Mouse (Mus musculus): ENCODE results near the gene Comt. TPM values are rescaled to one million over a fixed set of nuclear protein-coding genes. Genes with fewer than 3 reads are reported as not detected.

The Comt gene
- total RNA-seq, 2 experiments from 2014 or later, result 40.7 to 43.1 TPM

DNA sequence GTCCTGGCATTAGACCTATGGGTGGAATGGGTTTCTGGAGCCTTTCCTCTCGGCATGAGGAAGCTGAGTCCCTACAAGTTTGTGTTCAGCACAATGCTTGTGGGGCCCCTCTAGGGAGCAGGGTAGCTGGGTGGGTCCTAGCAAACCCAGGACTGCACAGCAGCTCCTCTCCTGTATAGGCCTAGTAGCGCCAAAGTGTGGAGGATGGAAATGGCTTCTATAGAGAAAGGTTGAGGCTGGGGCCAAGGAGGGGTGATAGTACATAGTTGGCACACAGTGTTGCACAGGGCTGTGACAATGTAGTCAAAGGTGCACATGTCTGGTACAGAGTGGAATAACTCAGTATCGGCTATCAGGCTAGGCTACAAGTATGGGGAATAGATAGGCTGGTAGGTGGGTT, 32.6 kb downstream of the Comt start:
- no peak for DNase-seq
- intact Hi-C loops (cut with DNase I; ENCODE audit: low total_unique reads), result no loop called here

DNA sequence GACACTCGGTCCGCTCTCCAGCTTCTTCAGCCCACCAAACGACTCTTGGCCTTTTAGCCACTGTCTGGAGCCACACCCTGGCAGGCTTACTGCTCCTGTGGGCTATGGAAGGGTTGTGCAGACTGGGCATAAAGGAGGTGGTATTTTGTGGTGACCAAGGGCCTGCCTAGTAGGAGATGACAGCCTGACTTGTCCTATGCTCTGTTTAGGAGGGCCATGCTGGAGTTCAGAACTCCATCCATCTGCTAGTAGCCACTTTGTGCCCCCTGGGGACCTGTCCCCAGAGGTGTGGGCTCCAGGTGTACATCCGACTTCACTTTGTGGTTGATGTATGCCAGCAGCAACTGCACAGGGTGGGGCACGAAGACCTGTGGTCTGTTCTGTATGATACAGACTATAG, 33.1 kb downstream of the Comt start:
- intact Hi-C loops (cut with DNase I; ENCODE audit: low total_unique reads), result no loop called here
- DNase-seq, result no peak

DNA sequence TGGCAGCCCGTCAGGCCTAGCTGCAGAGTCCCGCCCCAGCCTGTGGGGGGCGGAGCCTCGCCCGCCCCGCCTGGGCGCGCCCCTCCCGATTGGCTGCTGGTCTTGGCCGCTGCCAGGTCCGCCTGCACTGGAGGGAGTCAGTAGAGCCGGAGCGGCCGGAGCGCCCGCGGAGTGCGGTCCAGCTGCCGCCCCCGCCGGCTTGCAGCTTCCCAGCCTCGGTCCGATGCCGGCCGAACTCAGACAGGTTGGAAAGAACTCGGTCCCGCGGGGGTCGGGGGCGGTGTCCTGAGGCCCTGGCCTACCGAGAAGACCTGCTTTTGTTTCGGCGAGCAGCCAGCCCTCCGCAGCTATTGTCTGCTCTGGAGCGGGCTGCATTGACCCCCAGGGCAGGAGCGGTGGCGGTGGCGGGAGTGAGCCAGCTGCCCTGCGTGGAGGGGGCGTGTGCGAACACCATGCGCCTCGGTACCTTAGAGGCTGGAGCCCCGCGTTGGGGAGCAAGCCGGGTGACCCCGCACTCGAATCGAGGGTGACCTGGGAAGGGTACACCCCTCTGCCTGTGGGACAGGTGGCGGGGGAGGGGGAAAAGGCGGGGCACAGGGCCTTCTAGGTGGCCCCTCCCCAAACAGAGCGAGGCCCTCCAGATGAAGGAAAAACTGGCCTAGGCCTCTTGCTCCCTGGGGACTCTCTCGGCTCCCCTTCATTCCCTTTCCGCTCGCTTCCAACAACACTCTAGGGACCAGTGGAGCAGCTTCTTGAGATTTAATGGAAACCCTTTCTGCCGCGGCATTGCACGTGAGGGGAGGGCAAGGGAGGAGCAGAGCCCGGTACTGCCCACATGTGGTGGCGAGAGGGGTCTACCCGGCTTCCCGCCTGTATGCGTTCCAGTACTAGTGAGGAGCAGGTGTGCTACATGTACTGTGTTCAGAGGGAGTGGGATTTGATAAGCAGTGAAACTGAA, 33.9 kb downstream of the Comt start:
- DNase-seq, result peak; percentile 90

GRCm38 (mm10) chr16:18391728-18392127, 34.9 kb downstream of the Comt start:
- no peak for DNase-seq
- intact Hi-C loops (cut with DNase I; ENCODE audit: low total_unique reads), result no loop called here

More for the DNA sequence above, 33.9 kb downstream of the Comt start:
- intact Hi-C loops (cut with DNase I; ENCODE audit: low total_unique reads), result no loop called here

DNA sequence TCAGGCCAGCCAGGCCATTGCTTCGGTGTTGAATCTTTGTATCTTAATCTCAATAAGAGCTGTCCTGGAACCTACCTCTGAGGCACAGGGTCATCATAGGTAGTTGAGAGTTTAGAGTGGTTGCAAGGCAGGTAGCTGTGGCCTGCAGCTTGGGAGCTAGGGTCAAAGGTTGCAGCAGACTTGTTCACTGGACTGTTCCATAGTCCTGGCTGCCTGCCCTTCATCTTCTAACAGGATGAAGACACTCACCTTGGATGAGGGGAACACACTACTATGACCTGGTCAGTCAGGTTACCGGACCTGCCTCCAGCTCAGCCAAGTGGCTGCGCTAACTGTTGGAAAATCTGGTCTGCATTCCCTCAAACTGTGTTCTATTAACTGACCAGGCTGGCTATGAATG, 35.5 kb downstream of the Comt start:
- no peak for DNase-seq
- intact Hi-C loops (cut with DNase I; ENCODE audit: low total_unique reads), result no loop called here

- DNase-seq, result no peak
- intact Hi-C loops (cut with DNase I; ENCODE audit: low total_unique reads), result no loop called here
These were observed 36.3 kb downstream of the Comt start for GRCm38 (mm10) chr16:18390399-18390798.

DNA sequence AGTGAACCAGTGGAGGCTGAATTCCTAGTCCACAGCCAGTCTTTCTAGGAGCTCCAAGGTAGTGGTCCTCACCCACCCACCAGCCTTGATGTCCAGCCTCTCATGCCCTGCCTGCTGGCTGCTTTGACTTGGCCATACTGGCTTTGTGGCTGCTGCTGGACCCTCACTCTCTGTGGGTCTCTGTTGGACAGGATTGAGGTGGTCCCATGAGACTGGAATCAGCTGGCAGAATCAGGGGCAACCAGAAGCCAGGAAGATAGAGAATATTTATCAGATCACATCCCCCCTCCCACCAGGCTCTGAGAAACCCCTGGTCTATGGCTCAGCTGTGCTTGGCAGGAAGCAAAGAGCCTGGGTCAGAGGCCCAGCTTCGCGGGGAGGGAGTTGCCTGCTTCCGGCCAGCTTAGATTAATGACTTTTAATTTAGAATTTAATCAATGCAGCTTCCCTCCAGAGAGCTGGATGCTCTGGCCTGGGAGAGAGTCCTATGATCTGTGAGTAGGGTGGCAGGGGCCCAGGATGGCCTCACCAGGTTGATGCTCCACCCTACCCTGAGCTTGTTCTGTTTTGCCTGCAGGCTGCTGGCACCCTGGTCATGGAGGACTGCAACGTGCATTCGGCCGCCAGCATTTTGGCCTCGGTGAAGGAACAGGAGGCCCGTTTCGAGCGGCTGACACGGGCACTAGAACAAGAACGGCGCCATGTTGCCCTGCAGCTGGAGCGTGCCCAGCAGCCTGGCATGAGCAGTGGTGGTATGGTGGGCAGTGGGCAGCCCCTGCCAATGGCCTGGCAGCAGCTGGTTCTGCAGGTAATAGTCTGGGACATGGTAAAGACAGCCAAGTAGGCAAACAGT, 37.8 kb downstream of the Comt start:
- intact Hi-C loops (cut with DNase I; ENCODE audit: low total_unique reads), result no loop called here
- DNase-seq, result no peak

DNA sequence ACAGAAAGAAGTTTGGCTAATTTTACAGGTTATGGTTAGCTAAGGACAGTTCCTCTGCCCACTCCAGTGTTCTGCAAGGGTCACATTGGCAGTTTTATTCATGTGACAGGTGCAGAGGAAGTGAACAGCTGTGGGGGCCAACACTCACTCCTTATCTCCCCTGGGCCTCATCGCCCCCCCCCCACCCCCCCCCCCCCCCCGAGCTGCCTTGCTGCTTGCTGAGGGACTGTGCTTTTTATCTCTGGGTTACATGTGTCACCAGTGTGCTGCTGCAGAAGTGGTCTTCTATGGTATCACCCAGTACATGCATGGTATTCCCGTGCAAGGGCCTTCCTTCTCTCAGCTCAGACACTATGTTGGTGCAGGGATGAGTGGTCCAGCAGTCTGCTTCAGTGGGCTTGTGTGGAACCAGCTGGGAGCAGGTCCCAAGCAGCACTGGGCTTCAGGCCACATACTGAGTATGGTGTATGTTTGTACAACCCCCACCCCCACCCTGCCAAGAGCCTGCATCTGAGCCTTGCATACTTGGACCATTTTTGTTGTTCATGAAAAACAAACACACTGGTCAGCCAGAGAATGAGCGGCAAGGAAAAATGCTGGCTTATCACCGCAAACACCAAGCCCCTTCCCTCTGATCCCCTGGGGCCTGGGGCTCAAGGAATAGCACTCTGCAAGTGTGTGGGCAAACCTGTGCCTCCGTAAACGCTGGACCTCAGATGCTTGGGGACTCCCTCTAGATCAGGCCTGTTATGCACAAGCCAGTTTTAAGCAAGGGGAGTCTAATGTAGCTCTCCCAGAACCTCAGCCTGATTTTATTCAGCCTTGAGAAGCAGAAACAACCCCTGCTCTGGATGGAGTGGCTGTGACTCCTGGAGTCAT, 38.7 kb downstream of the Comt start:
- intact Hi-C loops (cut with DNase I; ENCODE audit: low total_unique reads), result no loop called here
- no peak for DNase-seq

DNA sequence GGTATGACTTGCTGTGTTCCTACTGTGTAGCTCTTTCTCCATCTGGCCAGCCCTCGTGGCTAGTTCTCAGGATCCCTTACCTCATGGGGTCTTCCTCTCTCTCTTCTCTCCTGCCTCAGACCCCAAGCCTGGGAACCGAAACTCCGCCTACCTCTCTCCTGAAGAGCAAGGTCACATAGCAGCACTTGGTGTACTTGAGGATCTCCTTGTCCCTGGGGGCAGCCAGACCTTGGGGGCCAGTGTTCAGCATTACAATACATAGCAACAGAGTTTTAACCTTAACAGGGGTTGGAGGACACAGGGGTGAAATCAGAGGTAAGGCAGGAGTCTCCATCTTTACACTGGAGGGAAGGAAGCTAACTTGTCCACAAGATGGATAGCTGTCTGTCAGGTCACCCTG, 39.7 kb downstream of the Comt start:
- intact Hi-C loops (cut with DNase I; ENCODE audit: low total_unique reads), result no loop called here
- no peak for DNase-seq

DNA sequence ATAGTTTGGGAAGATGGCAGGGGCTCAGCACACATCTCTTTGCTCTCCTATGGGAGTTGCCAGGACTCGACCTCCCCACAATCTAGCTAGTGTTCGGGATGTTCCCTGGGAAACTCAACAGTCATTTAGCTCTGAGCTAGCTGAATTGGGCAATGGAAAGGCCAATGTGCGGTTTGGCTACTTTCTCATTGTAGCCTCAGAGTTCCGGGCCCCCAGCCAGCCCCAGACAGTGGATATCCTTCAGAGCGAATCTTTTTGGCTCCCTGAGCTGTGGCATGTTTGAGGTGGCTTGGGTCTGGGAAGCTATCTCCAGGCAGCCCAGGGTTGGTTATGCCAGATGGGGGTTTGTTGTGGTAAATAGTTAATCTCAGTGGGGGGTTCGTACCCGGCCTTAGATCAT, 40.2 kb downstream of the Comt start:
- DNase-seq, result peak; percentile 74
- intact Hi-C loops (cut with DNase I; ENCODE audit: low total_unique reads), result no loop called here

- intact Hi-C loops (cut with DNase I; ENCODE audit: low total_unique reads), result no loop called here
- DNase-seq, result no peak
These were observed 41.2 kb downstream of the Comt start for GRCm38 (mm10) chr16:18385411-18385810.

DNA sequence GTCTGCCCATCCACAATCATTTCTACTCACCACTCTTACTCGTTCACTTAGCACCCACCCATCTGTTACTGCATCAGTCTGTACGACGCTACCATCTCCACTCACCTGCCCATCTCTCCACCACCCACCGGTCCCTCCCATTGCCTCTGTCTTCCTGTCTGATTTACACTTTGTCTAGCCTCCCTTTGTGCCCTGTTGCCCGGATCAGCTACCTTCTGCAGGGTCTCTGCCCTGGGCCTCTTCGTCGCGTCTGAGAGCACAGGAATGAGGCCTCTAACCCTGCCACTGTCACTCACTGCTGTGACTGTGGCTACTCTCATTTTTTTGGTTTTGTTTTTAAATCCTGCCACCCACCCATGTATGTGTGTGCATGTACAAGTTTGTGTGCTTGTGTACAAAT, 42.0 kb downstream of the Comt start:
- no peak for DNase-seq
- intact Hi-C loops (cut with DNase I; ENCODE audit: low total_unique reads), result no loop called here

- no peak for DNase-seq
- intact Hi-C loops (cut with DNase I; ENCODE audit: low total_unique reads), result no loop called here
These were observed 42.4 kb downstream of the Comt start for GRCm38 (mm10) chr16:18384211-18384610.

DNA sequence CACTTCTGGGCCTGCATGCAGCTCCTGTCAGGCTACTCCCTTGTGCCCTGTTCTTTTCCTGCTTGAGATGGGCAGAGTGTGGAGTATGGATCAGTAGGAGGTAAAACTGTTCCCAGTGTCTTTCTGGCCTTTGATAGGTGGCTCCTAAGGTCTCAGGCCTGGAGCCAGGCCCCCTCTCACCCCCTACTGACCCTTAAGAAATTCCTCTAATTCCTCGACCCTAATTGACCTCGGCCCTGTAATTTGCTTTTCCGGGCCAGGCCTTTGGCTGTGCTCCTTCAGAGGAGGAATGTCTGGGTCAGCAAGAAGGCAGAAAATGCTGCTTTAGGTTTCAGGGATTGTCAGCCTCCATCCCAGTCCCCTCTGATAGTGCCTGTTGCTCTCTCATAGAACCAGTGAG, 42.9 kb downstream of the Comt start:
- intact Hi-C loops (cut with DNase I; ENCODE audit: low total_unique reads), result no loop called here

GRCm38 (mm10) chr16:18383045-18383726, 43.5 kb downstream of the Comt start:
- intact Hi-C loops (cut with DNase I; ENCODE audit: low total_unique reads), result no loop called here
- no peak for DNase-seq

More for the DNA sequence above, 42.9 kb downstream of the Comt start:
- DNase-seq, result no peak

DNA sequence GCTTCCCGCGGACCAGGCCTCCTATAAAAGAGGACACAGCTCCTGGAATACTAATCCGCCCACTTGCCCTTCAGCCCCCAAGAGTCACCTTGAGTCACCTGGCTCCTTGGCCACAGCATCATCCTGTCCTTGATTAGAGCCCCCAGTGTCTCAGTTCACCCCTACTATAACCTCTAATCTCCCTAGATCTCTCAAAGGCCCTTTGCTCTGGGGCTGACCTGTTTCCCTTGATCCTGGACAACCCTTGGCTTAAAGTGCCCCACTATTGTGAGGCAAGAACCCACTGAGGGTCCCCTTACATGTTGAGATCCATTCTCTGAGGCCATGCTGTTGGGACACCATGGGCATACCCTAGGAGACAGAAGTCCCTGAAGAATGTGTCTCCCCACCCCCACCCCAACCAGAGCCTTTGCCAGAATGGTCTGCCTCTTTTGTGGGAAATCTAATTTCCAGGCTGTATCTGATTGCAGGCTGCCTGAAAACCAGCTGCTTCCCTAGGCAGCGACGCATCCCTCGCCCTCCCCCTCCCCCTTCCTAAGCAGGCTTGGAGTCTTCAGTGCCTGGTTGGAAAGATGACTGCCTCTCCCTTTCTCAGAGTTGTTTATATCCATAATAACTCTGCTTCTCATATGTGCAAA, 44.9 kb downstream of the Comt start:
- intact Hi-C loops (cut with DNase I; ENCODE audit: low total_unique reads), result no loop called here
- no peak for DNase-seq

DNA sequence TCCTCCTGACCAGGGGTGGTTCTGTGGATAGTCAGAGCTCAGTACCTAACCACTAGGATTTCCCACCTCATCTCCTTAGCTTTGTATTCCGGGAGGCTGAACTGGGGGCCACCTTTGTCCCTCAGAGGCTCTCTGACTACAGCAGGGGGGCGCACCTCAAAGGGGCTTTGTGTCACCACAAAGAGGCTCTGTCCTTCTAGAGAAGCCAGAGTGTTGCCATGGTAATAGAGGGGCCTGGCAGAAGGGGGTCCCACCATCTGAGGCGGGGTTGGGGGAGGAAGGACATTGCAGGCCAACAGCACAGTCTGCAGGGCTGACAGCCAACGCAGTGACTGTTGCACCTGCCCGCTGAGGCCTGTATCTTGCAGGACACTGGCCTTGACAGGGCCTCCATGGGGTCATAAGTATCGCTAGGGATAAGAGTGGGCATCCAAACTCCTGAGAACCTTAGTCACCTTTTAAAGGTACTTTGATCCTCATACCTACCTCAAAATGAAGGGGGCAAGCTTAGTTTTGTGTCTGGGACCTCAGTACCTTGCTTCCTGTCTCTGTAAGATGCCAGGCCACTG, 46.1 kb downstream of the Comt start:
- DNase-seq, result no peak
- intact Hi-C loops (cut with DNase I; ENCODE audit: low total_unique reads), result no loop called here

DNA sequence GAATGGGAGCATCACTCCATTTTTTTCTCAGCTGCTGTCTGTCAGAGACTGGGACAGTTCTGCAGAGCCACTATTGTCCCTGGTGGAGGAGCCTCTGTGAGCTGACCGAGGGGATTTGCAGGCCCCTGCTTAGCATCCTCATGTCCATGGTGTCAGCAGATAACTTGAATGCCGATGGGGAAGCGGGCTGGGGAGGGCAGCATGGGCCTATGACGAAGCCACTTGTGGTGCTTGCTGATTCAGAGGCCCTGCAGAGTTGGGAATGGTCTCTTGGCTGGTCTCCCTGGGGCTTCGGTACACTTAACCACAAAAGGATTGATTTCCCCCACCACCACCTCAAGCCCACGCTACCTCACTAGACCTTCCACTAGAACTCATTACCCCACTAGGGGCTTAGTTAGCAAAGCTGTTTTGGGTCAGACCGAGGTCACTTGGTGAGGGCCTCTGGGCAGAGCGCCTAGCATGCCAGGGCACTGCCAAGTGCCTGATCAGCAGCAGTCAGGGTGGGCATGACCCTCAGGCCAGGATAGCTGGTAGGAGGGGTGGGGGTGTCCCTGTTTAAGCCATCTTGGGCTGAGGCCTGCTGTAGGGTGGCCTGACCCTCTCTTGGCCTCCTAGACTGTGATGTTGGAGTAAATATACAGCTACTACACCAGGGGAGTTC, 47.2 kb downstream of the Comt start:
- DNase-seq, result no peak
- intact Hi-C loops (cut with DNase I; ENCODE audit: low total_unique reads), result no loop called here

Data from gastrocnemius, postnatal 14 days (tissue).